Mouse (Mus musculus) C2C12 (cell line): Measurements from ENCODE around the gene Klrc2.

Experiments
- CEBPB ChIP-seq: IDR thresholded peaks from one replicate; pipeline ENCODE4 v1.6.1; 2011; ENCODE audit warnings: low read depth, mild to moderate bottlenecking, control low read depth, moderate library complexity
- CTCF ChIP-seq: IDR thresholded peaks from one replicate; pipeline ENCODE4 v1.5.1; 2011; ENCODE audit not compliant: control insufficient read depth, insufficient read depth, insufficient read length
- MAX ChIP-seq: IDR thresholded peaks from one replicate; pipeline ENCODE4 v1.6.1; 2011; ENCODE audit warnings: mild to moderate bottlenecking, control low read depth
- MYOG ChIP-seq: IDR thresholded peaks from one replicate; pipeline ENCODE4 v1.6.1; 2011; ENCODE audit not compliant: control insufficient read depth, insufficient read length; ENCODE audit errors: extremely low read depth

DNA sequence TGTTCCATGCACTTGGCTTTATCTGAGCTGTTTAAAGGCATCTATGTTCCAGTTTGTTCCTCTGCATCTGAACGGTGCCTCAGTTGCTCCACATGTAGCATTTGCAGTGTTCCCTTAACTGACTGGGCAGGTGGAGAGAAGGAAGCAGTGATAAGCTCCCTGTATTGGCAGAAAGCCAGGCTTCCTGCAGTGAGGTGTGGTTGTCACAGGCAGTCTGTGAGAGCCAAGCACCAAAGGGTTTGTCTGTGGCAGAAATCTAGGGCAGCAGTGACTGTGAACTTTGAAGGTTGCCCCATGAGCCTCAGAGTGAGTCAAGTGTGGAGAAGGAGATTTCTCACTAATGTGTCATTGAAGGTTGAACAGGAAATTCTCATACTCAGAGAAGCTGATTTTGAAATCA lies 19.9 kb upstream of the Klrc2 start:
- TF ChIP-seq CTCF (no peak), CEBPB (no peak), MYOG (no peak), MAX (no peak)
